Mouse (Mus musculus) limb, embryonic 14.5 days (tissue): ENCODE measurements around the gene Anks1. TPM values are rescaled to one million over a fixed set of nuclear protein-coding genes. Genes with fewer than 3 reads are reported as not detected.

Experiments
- ATAC-seq: fragments of 200-750 bp; cut with Nextera tagmentation; 2 replicates; pipeline ENCODE4 v1.8.0; 2017; ENCODE audit warnings: low read depth, moderate number of reproducible peaks, moderate TSS enrichment; ENCODE audit not compliant: low FRiP score
- DNase-seq: peaks from one replicate; pipeline ENCODE4 v3.0.0-alpha.2; 2015; ENCODE audit warnings: low spot score
- H3K27ac ChIP-seq: fragments of 300-500 bp; sonication (generic); replicated peaks from 2 replicates; pipeline ENCODE4 v1.5.1; 2014; ENCODE audit warnings: low read depth, mild to moderate bottlenecking, low read length, moderate library complexity, mixed read lengths
- H3K27me3 ChIP-seq: fragments of 300-500 bp; sonication (generic); 2 replicates; pipeline ENCODE4 v1.6.1; 2014; ENCODE audit warnings: low read length, mixed read lengths; ENCODE audit not compliant: control insufficient read depth, insufficient read depth
- H3K36me3 ChIP-seq: fragments of 300-500 bp; sonication (generic); 2 replicates; pipeline ENCODE4 v1.6.1; 2014; ENCODE audit warnings: mild to moderate bottlenecking, low read length, moderate library complexity, mixed read lengths; ENCODE audit not compliant: control insufficient read depth, insufficient read depth
- H3K4me1 ChIP-seq: fragments of 300-500 bp; sonication (generic); 2 replicates; pipeline ENCODE4 v1.6.1; 2014; ENCODE audit warnings: antibody characterized with exemption, low read length, mixed read lengths; ENCODE audit not compliant: control insufficient read depth, insufficient read depth
- H3K4me2 ChIP-seq: fragments of 300-500 bp; sonication (generic); replicated peaks from 2 replicates; pipeline ENCODE4 v1.6.1; 2014; ENCODE audit warnings: low read depth, mild to moderate bottlenecking, low read length, moderate library complexity; ENCODE audit not compliant: severe bottlenecking
- H3K4me3 ChIP-seq: fragments of 300-500 bp; sonication (generic); replicated peaks from 2 replicates; pipeline ENCODE4 v1.5.1; 2014; ENCODE audit warnings: low read length
- H3K9ac ChIP-seq: fragments of 300-500 bp; sonication (generic); 2 replicates; pipeline ENCODE4 v1.6.1; 2014; ENCODE audit warnings: mild to moderate bottlenecking, low read depth, low read length, moderate library complexity; ENCODE audit not compliant: severe bottlenecking
- H3K9me3 ChIP-seq: fragments of 300-500 bp; sonication (generic); 2 replicates; pipeline ENCODE4 v1.6.1; 2016; ENCODE audit warnings: low read length; ENCODE audit not compliant: control insufficient read depth
- POLR2A ChIP-seq: fragments of 200-500 bp; IDR thresholded peaks from 2 replicates; pipeline ENCODE4 v1.8.0; 2012; ENCODE audit warnings: inconsistent platforms, mild to moderate bottlenecking, moderate library complexity, borderline replicate concordance; ENCODE audit not compliant: insufficient read depth, insufficient read length; ENCODE audit errors: extremely low read depth
- WGBS: fragments of 180-500 bp; shearing (Covaris S2); extraction: QIAGEN DNeasy Blood & Tissue Kit; methylation state at CpG from one replicate; pipeline ENCODE4 v1.1.7; 2014; 5-methylcytosine and 5-hydroxymethylcytosine counted together
- polyA plus RNA-seq, 2 experiments: library from polyadenylated mRNA; depleted of rRNA in 1 of 2; stranded (reverse) in 1 of 2; unstranded in 1 of 2; fragments of >200 nt; fragmentation: Nextera tagmentation in 1 of 2; extraction: Ambion mirVana in 1 of 2; gene quantifications; 2 replicates each; pipeline versions ENCODE4 v1.2.1 to v1.2.3; 2012 to 2014

The Anks1 gene
- polyA plus RNA-seq, 2 experiments: 14.6 to 40.6 TPM

DNA sequence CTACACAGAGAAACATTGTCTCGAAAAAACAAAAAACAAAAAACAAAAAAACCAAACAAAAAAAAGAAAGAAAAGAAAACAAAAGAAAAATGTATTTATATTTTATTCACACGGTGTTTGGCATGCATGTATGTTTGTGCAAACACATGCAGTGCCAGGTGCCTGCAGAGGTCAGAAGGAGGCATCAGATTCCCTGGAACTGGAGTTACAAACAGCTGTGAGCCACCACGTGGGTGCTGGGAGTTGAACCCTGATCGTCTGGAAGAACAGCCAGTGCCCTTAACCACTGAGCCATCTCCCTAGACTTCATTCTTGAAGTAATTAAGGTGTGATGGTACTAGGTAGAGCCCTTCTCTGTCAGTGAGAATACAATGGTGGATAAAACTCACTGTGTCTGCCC lies 57.0 kb downstream of the Anks1 start:
- ATAC-seq (no peak), DNase-seq (no peak)
- no peak for TF ChIP-seq POLR2A
- Histone ChIP-seq H3K9ac (no peak overlapping the region), H3K36me3 (no peaks in the 10 kb centered on the region), H3K4me3 (no peak overlapping the region), H3K27me3 (no peaks in the 10 kb centered on the region), H3K4me1 (peaks cover 4% of the 10 kb centered on the region; the same call in 1 of the 2 replicates), H3K27ac (no peak overlapping the region), H3K9me3 (no peaks in the 10 kb centered on the region), H3K4me2 (no peak overlapping the region)
- 72% methylated on average over 4 of the region's 4 CpGs for WGBS

DNA sequence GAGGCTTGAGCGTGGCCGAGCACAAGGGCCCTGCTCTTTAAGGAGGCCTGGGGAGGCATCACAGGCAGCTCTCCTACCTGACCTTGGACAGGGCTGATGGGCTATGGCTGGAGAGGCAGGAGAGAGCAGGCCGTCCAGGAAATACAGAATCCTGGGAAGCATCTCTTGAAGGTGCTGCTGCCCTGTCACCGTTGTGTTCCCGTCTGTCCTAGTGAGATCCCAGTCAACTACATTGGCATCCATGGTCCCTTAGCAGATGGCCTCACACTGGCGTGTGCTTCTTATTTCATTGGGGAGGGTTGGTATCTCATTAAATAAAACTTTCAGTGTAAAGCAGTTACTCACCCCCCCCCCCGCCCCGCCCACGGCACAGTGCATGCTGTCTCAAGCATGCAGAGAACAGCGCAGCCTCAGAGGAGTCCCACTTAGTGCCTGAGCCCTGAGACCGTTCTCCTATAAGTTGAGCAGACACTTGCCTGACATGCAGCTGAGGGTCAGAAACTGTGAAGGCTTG lies 57.5 kb downstream of the Anks1 start:
- no peak overlapping the region for H3K9ac ChIP-seq
- H3K4me3 ChIP-seq: no peak overlapping the region
- H3K27me3 ChIP-seq: no peaks in the 10 kb centered on the region
- H3K27ac ChIP-seq: no peak overlapping the region
- H3K4me1 ChIP-seq: peaks cover 9% of the 10 kb centered on the region
- no peak overlapping the region for H3K4me2 ChIP-seq
- ATAC-seq (no peak), DNase-seq (no peak)
- no peaks in the 10 kb centered on the region for H3K36me3 ChIP-seq
- no peaks in the 10 kb centered on the region for H3K9me3 ChIP-seq
- no peak for TF ChIP-seq POLR2A
- 81% methylated on average over 11 of the region's 11 CpGs for WGBS

GRCm38 (mm10) chr17:27967529-27967928 lies 58.4 kb downstream of the Anks1 start:
- Histone ChIP-seq H3K4me1 (peaks cover 11% of the 10 kb centered on the region), H3K9ac (no peak overlapping the region), H3K4me2 (no peak overlapping the region), H3K27ac (no peak overlapping the region), H3K36me3 (no peaks in the 10 kb centered on the region), H3K9me3 (no peaks in the 10 kb centered on the region), H3K27me3 (no peaks in the 10 kb centered on the region), H3K4me3 (no peak overlapping the region)
- ATAC-seq (no peak), DNase-seq (no peak)
- no peak for TF ChIP-seq POLR2A
- WGBS: 84% methylated on average over 7 of the region's 7 CpGs

DNA sequence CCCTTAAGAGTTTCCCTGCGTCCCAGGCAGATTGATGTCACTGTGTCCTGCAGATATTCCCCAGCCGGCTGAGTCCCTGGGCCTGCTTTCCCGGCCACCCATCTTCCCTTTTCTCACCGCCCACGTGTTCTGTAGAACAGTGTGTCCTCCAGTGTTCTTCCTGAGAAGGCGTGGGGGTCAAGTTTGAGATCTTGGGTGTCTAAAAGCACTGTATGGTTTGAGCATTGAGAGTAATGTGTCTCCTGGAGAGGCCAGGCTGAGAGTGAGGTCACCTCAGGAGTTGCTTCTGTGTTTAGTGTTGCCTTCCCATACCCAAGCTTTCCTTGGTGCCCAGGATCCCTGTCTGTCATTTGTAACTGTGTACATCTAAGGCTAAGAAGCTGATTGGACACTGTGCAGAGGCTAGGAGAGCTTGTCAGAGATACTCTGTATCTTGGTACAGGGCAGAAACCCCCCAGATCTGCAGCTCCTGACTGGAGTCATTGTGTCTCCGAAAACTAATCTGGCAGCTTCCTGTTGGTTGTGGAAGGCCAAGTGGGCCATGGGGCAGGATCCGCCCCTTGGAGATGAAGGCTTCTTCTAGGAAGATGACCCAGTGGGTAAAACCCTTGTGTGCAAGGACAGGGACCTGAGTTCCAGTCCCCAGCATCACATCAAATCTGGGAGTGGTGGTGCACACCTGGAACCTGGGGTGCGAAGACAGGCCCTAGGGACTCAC lies 59.1 kb downstream of the Anks1 start:
- Histone ChIP-seq H3K27ac (no peak overlapping the region), H3K4me2 (no peak overlapping the region), H3K4me3 (no peak overlapping the region), H3K36me3 (no peaks in the 10 kb centered on the region), H3K9ac (no peak overlapping the region), H3K27me3 (no peaks in the 10 kb centered on the region), H3K4me1 (peaks cover 11% of the 10 kb centered on the region), H3K9me3 (no peaks in the 10 kb centered on the region)
- no peak for TF ChIP-seq POLR2A
- 86% methylated on average over 9 of the region's 9 CpGs for WGBS
- DNase-seq: no peak
- no peak for ATAC-seq

DNA sequence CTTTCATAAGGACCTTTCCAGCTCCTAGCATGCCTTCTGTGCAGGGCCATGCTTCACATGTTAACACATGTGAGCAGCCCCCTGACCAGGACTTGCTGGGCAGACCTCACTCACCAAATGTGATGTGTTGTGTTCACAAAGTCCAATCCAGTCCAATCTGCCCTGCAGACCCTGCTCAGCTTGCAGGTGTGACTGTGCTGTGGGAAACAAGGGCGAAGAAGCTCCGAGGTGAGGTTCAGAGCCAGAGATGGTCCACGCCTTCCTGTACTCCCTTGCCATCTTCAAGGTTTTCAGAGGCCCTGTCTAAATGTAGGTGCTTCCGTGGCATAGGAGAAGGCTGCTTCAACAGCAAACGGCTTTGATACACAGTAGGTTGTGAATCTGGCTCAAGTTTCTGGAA lies 59.8 kb downstream of the Anks1 start:
- 91% methylated on average over 5 of the region's 5 CpGs for WGBS
- ATAC-seq (no peak), DNase-seq (no peak)
- H3K9ac ChIP-seq: no peak overlapping the region; the same call in 1 of the 2 replicates
- no peak overlapping the region for H3K27ac ChIP-seq
- no peak overlapping the region for H3K4me2 ChIP-seq
- H3K27me3 ChIP-seq: no peaks in the 10 kb centered on the region
- H3K36me3 ChIP-seq: no peaks in the 10 kb centered on the region
- no peak overlapping the region for H3K4me3 ChIP-seq
- H3K4me1 ChIP-seq: peaks cover 11% of the 10 kb centered on the region
- H3K9me3 ChIP-seq: no peaks in the 10 kb centered on the region
- no peak for TF ChIP-seq POLR2A

GRCm38 (mm10) chr17:27969365-27969764 lies 60.3 kb downstream of the Anks1 start:
- Histone ChIP-seq H3K27ac (no peak overlapping the region), H3K27me3 (no peaks in the 10 kb centered on the region), H3K4me1 (peaks cover 11% of the 10 kb centered on the region), H3K4me2 (no peak overlapping the region), H3K4me3 (no peak overlapping the region), H3K9me3 (no peaks in the 10 kb centered on the region), H3K36me3 (no peaks in the 10 kb centered on the region), H3K9ac (no peak overlapping the region; the same call in 1 of the 2 replicates)
- 80% methylated on average over 8 of the region's 8 CpGs for WGBS
- no peak for ATAC-seq
- TF ChIP-seq POLR2A: no peak
- DNase-seq: no peak
